Mouse (Mus musculus) liver, embryonic 18 days (tissue): Measurements from ENCODE around the gene Zfp536. TPM values are rescaled to one million over a fixed set of nuclear protein-coding genes. Genes with fewer than 3 reads are reported as not detected.

ENCODE experiments used
- polyA plus RNA-seq: library from polyadenylated mRNA; depleted of rRNA; stranded (reverse); fragments of >200 nt; gene quantifications from 2 replicates; pipeline ENCODE4 v1.2.3, GENCODE M21; 2012; rRNA removed

The Zfp536 gene
- 0.01 TPM in 1 of 2 replicates, not detected in the other for polyA plus RNA-seq

GRCm38 (mm10) chr7:37773312-37773702, at the start of gene Zfp536:
Gene Zfp536, minus strand, starts transcription at chr7:37773641.

Other genes with a start within 250 kb of the Zfp536 start
- 7.1 and 8.6 TPM in 2 replicates for gene Uri1, start 249.9 kb upstream of the Zfp536 start, polyA plus RNA-seq